Mouse (Mus musculus) cerebellum, adult 2 months (tissue): ENCODE results near the gene Pp2d1.

Experiments
- CTCF ChIP-seq: fragments of 200-500 bp; IDR thresholded peaks from 2 replicates; pipeline ENCODE4 v1.5.1; 2011; ENCODE audit warnings: low read depth, mild to moderate bottlenecking, control low read depth, low read length, moderate library complexity, borderline replicate concordance; ENCODE audit not compliant: insufficient read depth
- POLR2A ChIP-seq: fragments of 200-500 bp; IDR thresholded peaks from 2 replicates; pipeline ENCODE4 v1.6.1; 2011; ENCODE audit warnings: low read length, control low read depth, borderline replicate concordance; ENCODE audit not compliant: insufficient read depth

DNA sequence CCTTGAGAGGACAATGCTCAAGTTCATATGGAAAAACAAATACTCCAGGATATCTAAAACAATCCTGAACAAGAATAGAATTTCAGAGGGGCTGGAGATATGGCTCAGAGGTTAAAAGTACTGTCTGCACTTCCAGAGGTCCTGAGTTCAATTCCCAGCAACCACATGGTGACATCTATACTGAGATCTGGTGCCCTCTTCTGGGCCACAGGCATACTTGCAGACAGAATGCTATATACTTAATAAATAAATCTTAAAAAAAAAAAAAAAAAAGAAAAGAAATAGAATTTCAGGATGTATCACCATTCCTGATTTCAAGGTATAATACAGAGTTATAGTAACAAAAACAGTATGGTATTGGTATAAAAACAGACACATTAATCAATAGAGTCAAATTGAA lies 19.9 kb downstream of the Pp2d1 start:
- TF ChIP-seq CTCF (no peak), POLR2A (no peak)
